Mouse (Mus musculus) urinary bladder, postnatal 14 days (tissue): ENCODE measurements around the gene Zfp770.
"Not testable (repeated sequence)": the region's sequence is repeated elsewhere in the genome, so short reads cannot be mapped to it uniquely, and the experiment has no call there.

Experiments used
- DNase-seq: peaks from one replicate; pipeline ENCODE4 v3.0.0; 2021; ENCODE audit warnings: low spot score

Zfp770 gene

DNA sequence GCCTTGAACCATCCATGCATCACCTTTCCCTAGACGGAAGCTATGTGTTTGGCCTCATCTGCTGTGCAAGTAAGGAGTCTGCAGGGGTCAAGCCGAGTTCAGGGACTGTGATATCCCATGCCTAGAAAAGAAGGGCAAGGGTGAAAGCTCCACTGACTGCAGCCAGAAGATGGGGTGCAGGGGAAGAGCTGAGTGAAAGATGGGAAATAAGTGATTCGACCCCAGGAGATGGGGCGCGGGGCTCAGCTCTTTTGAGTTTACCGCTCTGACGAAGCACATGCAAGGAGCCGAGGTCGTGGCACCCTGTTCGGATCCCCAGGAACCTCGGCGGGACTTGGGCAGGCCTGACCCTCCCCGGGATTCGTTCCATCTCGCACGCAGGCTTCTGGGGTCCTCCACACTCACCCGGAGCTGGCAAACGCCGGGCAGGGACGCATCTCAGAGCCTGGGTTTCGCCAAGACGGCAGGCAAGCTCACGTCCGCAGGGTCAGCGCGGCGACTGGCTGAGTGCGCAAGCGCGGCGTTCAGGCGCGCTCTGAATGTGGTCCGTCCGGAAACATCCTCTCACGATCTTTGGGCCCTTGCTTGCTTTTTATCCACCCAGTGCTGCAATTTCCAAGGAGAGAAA is at the start of gene Zfp770:
TSS of gene Zfp770 (minus strand) at position 538 of the 628 bp plus-strand sequence.
- DNase-seq = peak; percentile 69

GRCm38 (mm10) chr2:114249440-114249839 is 48.2 kb upstream of the Zfp770 start:
- DNase-seq = no peak

GRCm38 (mm10) chr2:114237639-114238038 is 36.4 kb upstream of the Zfp770 start:
- DNase-seq = no peak

- DNase-seq = no peak
Observed at GRCm38 (mm10) chr2:114236566-114236965, 35.3 kb upstream of the Zfp770 start.

DNA sequence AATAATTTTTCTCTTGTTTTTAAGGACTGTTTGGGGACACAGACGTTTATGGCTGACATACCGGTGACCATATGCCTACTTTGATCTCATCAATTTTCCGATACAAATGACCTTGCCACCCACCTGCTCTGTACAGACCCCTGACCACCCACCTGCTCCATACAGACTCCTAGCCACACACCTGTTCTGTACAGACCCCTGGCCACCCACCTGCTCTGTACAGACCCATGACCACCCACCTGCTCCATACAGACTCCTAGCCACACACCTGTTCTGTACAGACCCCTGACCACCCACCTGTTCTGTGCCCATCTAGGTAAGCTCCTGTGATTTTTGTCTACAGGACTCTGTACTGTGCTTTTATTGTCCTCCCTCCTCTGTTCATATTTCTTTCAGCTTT is 34.3 kb upstream of the Zfp770 start:
- no peak for DNase-seq

DNA sequence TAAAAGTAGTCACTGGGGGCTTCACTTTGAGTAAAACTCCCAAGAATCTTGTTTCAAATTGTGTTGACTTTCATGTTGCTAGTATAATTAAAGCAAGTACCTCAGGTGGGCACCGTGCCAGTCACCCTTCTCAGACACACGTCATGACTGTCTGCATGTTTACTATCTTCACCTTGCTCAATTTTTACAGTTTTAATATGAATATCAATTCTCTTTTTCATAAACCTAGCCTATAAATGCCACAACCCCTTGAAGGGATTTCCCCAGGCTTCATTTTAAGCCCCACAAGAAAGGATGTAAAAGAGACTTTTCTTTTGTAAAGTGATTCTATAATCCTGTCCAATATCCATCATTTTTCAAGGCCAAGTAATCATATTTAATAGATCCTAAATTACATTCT is 30.0 kb upstream of the Zfp770 start:
- DNase-seq = no peak

GRCm38 (mm10) chr2:114228672-114229071 is 27.4 kb upstream of the Zfp770 start:
- DNase-seq = no peak

DNA sequence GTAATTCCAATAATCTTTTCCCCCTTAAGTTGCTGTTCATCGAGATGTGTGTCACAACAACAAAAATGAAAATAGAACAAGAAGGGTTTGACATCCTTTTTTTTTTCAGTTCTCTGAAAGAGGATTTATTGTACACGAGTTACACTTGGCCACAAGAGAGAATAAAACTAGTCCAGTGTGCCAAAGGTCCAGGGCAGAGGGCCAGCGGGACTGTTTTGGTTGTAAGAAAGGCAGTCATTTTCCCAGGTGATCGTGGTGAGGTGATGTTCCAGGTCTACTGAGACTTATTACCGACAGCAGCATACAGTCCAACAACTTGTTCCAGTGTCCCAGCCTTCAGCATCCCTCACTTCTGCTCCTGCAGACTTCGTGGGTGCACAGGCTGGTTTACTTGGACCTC is 3.8 kb upstream of the Zfp770 start:
- no peak for DNase-seq

DNA sequence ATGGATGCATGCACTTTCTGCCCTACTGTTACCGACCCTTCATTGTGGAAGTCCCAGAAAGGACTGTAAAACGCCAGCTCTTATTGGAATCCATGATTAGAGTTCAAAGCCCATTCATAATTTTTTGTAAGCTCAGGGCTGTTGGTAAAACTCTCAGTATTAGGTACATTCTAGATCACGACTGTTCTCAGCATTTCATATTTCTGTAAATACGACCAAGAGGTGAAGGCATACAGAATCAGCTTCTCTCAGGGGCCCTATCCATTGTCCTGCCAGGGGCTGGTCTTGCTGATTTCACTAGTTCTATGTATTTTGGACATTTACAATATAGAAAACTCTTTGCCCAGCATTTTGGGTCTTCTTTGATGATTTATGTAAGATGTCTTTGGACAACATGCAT is 305 bp upstream of the Zfp770 start:
- DNase-seq = no peak

DNA sequence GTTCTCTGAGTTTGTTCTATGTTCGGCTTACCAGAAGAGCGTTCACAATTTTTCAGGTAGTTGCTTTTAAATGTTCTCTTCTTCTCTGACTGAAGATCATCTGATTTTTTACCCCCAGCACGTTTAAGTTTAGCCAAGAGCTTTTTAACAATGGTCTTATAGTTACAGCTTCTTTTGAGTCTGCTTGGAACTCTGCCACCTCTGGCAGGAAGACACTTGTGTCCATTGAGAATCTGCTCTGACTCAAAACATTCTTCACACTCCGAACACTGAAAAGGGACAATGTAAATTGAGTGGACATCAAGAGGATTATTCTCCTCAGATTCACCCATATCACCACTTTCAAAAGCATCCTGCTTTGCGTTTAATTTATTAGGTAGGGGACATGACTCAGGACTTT is 4.8 kb downstream of the Zfp770 start:
- DNase-seq = no peak

DNA sequence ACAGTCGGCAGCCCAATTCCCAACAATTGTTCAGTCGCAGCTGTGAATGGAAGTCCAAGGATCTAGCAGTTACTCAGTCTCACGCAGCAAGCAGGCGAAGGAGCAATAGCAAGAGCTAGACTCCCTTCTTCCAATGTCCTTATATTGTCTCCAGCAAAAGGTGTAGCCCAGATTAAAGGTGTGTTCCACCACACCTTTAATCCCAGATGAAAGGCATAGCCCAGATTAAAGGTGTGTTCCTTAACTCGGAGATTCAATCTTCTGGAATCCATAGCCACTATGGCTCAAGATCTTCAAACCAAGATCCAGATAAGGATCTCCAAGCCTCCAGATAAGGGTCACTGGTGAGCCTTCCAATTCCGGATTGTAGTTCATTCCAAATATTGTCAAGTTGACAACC is 14.3 kb downstream of the Zfp770 start, which contains the start of gene Aqr:
TSS of gene Aqr (minus strand) at position 101 of the 400 bp plus-strand sequence.
- not testable (repeated sequence) for DNase-seq

DNA sequence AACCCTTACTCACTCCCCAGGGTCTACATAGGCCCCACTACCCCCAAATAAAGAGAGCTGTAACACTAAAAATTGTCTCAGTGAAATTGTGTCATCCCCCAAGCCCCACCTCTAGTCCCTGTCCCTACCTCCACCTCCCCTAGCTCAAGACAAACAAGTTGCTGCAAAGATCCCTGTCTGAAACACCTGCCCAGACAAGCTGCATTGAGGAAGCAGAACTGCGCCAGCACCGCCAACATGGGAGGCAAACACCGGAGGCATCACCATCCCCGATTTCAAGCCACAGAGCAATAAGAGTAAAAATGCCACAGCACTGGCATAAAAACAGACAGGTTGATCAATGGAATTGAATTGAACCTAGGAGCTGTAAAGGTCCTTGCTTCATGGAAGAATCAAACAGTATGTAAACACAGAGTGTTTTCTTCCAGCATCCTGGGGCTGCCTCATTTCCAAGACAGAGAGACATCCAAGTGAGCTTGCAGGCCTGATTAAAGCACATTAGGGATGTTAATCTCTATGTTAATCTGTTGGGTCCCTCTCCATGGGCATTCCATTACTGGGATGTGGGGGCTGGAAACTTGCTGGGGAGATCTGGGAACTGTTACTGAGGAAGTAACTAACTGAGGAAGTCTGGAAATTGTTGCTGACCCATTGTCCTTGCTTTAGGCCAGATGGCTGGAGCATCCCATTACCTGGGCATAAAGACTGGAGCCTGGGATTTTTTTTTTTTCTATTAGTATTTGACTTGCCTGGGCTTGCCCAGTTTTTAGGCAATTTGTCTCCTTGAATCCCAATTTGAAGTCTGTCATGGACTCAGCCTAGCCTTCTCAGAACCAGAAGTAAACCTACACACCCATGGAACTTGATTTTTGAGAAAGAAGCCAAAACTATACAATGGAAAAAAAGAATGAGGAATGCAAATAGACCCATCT is 23.2 kb downstream of the Zfp770 start:
- no peak for DNase-seq

DNA sequence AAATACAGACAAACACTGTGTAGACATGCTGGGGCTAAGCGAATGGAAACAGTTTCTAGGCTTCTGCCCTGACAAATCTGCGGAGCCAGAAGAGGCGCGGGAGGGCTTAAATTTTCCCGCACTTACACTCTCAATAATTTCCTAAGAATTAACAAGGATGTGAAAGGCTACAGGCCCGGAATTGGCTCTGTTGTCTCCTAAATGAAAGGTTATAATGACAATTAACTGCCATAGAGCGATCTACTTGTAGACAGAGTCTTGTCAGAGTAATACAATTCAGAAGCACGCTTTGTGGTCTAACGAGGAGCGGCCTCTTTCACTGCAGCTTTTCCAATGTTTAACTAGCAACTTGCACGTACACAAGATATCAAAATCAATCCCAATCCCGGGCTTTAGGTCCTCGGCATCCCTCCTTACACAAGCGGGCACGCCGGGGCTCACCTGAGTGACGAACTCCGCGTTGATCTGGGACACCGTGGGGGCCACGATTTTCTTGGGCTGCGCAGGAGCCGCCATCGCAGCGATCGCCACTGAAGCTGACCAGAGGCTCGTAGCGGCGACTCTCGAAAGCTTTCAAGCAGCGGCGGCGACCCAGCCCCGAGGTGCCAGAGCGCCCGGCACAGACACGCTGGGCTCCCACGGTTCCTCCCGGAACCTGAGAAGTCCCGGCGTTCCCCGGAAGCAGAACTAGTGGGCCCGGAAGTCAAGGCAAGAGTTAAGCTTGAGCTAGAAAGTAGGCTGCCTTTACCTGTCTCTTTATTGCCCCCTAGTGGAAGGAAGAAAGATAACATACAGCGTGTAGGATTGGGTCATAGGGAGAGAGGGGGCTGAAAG is 26.4 kb downstream of the Zfp770 start:
- peak; percentile 81 for DNase-seq

DNA sequence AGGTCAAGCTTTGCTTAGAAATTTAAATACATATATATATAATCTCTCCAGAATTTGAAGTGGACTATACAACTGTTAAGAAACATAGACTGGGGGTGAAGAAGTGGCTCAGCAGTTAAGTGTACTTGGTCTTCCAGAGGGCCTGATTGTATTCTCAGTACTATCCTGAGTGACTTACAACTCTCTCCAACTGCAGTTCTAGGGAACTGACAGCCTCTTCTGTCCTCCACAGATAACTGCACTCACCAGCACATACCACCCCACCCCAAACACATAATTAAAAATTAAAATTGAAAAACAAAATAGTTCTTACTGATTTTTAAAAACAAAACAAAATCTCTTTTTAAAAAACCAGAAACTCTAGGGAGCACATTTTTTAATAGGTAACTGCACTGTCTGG is 28.0 kb downstream of the Zfp770 start:
- no peak for DNase-seq

DNA sequence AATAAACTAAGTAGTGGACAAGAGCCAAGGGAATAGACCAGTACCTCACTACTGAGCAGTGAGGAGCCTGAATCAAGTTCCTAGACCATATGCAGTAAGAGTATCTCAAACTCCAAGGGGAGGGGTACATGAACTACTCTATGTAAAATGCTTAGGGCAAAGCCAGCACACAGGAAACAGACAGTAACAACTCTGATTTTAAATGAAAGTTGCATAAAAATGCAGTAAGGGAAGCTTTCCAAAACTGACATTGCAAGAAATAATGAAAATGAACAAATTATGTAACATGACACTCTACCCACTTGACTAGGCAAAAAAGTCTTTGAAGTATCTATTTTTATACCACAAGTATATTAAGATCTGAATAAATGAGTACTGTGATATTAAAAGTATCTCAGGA is 33.4 kb downstream of the Zfp770 start:
- no peak for DNase-seq

- DNase-seq = no peak
Observed at GRCm38 (mm10) chr2:114161978-114162377, 39.3 kb downstream of the Zfp770 start.

- DNase-seq = no peak
Observed at GRCm38 (mm10) chr2:114157345-114157744, 43.9 kb downstream of the Zfp770 start.

DNA sequence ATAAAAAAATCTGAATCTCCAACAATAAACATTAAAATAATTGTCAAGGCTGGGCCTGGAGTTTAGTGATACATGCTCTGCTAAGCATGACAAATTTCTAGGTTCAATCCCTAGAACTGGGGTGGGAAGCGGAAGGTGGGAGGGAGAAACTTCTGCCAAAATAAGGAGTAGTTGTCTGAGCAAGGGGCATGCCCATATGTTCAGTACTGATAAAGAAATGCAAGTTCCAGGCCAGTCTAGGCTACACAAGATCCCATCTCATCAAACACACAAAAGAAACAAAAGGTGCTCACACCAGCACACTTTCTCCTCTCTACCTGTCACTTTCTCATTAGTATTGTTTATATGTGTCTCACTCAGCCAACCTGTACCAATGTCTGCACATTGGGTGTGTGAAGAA is 44.6 kb downstream of the Zfp770 start:
- DNase-seq = no peak

DNA sequence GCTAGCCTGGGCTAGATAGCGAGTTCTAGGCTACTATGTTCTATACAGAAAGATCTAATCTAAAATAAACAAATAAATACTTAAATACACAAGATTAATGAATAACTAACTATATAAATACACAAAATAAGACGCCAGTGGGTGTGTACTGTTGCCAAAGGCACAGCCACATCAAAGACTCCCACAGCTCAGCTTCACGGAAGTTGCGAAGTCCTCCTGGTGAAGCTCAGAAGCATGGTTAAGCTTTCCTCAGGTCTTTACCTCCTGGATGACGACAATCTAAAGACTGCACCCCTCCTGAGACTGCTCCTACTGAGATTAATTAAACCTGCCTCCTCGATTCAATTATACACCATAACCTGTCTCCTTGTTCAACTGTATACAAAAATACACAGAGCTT is 48.0 kb downstream of the Zfp770 start:
- DNase-seq = no peak

DNA sequence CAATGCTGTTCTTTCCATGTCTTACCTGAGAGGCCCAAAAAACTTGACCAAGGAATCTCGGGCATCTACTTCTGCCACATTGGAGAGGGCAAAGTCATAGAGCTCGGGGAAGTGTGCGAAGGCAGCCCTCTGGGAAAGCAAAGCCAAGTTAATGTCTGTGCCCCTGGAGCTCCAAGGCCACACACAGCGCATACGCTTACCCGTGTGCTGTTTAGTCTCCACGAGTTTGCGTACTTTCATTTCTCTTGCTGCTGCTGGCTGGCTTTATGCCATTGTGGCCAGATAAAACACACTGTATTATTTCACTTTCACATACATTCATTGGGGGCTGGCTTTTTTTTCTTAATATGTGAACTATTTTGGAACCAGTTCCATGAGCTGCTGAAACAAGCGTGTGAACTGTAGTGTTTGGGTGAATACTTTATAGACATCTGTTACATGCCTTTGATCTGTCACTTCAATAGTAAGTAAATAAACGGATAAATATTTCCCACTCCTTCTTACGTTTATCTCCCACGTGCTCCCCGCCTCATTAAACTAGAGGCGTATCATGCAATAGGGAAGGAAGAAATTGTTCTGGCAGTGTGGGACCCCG is 54.3 kb downstream of the Zfp770 start:
- DNase-seq = no peak

- DNase-seq = peak; percentile 22
Observed at GRCm38 (mm10) chr2:114145315-114145801, 55.9 kb downstream of the Zfp770 start.

DNA sequence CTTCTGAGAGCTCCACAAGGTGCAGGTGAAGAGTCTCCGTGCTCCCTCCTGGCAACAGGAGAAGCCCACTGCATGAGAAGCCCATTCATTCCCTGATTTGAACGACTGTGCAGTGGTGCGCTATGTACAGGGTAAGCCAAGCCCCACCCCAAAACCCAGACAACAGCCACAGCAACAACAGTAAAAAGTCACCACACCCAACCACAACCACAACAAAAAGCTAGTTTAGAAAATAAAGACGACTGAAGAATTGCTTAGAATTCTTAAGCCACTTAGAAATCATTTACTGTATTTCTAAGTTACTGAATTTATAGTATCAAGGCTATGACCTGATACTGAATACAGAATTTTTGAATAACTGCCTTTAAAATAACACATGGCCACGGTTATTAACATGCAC is 56.4 kb downstream of the Zfp770 start:
- DNase-seq = no peak
